Mouse (Mus musculus) cerebellum, postnatal 14 days (tissue): ENCODE measurements at regions not wholly inside any gene's neighbourhood (a gene's known extent, or its start where the extent isn't known, plus 50 kb on each side); places are given as distances from the start of the nearest gene placed in this dataset.

Source experiments
- DNase-seq, 2 experiments: peaks; one replicate each; pipeline ENCODE4 v3.0.0; 2021; ENCODE audit warnings: mixed read lengths in 2 of 2

DNA sequence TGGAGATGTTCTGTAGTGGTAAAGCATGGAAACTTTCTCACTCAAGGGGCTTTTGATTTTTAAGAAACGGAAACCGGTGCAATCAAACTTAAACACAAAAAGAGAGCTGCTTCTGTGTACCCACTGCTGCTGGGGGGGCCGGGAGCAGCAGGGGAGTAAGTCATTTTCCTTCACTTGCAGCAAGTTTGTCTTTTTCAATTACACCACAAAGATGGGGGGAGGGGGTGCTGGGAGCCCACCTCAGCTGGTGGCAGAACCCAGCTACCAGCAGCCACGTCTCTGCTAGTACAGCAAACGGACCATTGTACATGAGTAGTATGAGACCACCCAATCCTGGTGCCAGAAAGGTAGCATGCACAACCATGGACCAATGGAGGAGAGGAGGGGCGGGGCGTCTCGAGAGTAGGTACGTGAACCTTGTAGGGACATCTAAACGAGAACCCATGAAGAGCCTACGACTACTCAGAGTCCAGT is 211.7 kb upstream of the Amigo2 start:
- no peak for DNase-seq

DNA sequence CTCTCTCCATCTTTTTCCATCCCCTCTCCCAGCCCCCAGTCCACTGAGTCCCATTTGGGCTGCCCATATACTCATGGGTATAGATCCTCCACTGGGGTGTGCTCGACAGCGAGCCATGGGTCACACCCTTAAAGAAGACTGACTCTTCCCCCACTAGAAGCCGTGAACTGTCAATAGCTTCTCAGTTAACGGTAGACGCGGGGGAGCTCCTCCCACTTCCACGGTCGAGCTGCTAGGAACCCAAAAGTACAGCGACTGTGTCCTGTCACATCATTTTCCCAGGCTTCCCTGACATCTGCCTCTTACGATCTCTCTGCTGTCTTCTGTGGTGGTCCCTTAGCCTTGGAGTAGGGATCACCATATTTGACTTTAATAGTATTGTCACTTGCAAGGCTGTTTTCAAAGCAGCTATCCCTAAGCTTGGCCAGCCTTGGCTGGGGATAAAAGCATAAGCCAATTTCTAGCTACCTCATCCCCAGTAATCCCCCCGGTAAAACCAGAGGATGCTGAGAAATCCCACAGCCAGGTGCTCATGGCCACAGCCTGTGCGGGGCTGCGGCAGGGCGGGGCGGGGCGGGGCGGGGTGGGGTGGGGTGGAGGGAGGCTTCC is 211.2 kb upstream of the Amigo2 start:
- no peak for DNase-seq

DNA sequence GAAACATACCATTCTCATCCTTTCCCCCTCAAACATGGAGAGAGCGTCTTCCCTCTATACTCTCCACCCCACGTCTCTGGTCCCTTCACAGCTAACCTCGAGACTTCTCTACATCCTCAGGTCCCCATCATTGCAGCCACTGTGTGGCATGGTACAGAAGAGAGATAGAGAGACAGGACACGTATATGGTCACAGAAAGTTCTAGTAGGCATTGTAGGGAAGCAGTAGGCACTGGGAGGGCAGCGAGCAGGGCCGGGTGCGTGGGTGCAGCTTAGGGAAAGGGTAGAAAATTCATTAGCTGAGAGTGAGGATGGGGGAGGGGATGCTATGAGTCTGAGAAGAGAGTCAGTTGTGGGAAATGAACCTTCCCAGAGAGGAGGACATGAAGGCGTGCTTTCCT is 210.4 kb upstream of the Amigo2 start:
- DNase-seq, result no peak

DNA sequence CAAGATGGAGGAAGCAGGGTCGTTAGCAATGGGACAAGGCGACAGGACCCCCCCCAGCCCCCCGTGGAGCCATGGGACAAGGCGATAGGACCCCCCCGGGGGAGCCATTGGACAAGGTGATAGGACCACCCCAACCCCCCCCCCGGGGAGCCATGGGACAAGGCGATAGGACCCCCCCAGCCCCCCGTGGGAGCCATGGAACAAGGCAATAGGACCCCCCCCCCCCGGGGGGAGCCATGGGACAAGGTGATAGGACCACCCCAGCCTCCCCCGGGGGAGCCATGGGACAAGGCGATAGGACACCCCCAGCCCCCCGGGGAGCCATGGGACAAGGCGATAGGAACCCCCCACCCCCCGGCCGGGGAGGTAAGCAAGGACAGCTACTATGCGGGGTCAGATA is 209.9 kb upstream of the Amigo2 start:
- peak in 1 of 2 experiments; percentile 22 for DNase-seq

DNA sequence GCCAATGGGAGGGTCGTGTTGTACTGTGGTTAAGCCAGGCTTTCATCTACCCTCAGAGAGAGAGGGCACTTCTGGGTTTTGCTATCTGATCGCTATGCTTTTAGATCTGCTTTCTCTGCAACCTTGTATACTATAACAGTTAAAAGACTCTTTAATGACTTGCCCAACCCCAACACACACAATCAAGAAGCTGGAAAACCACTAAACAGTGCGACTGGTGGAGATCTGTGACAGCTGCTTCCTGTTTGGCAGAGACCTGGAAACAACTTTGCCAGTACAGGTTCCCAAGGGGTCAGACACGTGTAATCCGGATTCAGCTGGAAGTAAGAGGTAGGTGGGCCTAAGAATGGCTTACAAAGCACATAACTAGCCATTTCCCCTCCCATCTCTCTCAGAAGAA is 208.6 kb upstream of the Amigo2 start:
- DNase-seq, result no peak

DNA sequence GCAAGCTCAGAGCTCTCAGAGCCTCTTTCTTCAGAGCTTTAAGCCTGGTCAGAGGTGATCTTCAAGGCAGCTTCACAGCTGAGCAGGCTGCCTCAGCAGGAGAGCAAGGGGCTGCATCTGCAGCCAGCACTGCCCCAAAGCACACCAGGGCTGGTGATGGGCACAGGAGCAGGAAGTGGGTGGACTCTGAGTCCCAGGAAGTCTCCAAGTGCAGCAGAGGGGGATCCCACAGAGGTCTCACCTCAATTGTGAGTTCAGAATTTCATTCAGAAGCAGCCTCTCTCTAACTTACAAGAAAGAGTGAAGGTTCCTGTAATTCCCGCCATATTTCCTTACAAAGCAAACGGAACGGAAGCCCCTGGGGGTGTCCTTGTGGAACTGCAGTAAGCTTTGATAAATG is 202.6 kb upstream of the Amigo2 start:
- DNase-seq, result no peak

DNA sequence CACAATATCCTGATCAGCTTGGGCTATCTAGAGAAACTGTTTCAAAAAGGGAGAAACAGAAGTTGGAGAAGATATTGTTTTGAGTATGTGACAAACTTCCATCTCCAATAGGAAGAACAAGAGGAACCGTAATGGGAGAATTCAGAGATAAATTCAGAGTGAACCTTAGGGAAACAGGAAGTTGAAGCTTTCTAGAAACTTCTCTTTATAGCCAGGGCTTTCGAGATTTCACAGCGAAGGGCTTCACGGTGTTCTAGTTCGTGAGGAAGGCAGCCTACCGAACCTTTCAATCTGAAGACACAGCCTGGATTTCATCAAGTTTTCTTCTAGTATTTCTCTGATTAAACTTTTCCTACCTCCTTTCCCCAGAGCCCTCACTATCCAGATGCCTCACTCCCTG is 201.9 kb upstream of the Amigo2 start:
- no peak for DNase-seq

DNA sequence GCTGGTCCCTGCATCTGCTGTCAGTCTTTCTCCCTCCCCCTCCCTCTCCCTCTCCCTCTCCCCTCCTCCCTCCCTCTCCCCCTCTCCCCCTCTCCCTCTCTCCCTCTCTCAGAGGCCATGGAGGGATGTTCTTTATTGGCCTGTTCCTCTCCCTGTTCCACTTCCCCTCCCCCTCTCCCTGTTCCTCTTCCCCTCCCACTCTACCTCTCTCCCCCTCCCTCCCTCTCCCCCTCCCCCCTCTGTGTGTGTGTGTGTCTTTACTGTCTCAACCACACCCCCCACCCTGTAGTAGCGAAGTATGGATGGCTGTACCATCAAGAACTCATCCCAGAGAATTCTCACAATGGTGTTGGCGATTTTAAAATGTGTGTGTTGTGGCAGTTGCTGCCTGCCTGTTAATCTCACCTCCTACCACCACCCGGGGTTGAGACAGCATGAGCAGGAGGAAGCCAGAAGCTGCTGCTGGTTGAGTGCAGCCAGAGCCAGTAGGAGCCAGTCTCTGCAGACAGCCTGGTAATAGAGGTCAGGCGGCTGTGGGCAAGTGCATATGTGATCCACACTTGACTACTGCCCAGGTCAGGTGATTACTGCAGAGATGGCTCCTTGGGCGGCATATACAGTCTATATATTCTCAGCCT is 201.3 kb upstream of the Amigo2 start:
- DNase-seq, result no peak

DNA sequence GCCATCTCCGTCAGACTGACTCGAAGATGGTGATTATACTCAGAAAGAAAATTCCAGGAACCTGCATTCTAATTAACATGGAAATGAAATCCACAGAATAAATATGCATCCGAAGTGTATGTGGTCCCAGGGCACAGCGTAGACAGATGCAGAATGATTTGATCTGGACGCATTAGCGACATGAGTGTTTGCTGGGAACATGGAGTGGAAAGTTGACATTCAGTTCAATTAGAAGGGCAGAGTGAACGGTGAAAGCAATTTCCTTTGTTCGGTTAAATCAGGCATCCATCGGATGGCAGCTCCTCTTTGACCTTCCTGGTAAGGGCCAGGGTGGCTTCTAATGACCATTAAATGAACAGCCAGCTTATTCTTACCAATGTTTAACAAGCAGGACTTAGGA is 199.1 kb upstream of the Amigo2 start:
- no peak for DNase-seq

DNA sequence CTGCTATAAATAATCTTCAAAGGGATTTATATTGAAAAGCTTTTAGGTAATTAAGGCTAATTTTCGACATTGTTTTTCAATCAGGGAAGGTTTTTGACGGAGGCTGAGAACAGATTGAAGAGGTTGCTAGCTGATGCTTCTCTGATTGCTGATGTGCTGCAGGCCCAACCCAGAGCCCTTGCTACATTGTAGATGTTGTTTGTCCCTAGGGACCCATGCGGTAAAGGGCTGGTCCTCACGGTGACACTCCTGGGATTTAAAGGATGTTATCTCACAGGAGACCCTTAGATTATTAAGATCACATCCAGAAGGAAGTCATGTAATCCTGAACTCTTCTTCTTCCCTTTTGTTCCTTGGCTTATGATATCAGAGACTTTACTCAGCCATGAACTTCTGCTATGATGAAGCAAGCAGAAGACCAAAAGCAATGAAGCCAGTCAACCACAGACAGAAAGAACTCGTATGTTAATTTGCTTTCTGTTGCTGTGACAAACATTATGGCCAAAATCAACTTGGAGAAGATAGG is 191.2 kb upstream of the Amigo2 start:
- no peak for DNase-seq
